Comparison of ENCODE assay signal across 25 mouse cellular contexts in the genomic region with DNA sequence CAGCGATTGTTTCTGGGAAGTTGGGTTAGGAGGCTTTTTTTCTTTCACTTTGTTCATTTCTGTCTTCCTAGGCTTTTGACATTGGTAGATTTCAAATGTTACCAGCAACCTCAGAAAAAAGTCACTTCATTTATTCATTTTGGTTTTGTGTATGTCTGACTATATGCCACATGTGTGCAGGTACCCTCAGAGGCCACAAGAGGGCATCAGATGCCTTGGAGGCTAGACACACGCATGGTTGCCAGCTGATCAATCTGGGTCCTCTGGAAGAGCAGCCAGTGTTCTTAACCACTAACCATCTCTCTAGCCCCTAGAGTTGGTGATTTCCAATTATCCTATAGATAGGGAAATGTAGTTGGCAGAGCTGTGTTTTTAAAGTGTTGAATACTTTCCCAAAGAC. TPM values are rescaled to one million over a fixed set of nuclear protein-coding genes. Genes with fewer than 3 reads are reported as not detected.
DNase-seq lines count a peak whose midpoint lies in the region; ATAC-seq and TF ChIP-seq lines count a peak whose summit lies in the region.
"Had no signal": no experiment of that assay in that cellular context is flagged by ENCODE, and none has a peak within 500 bp of the region (broad histone marks: within the 10 kb centered on the region; RNA-seq: fewer than 3 reads in every experiment).

No protein-coding gene starts in this region.

- H3K9ac ChIP-seq in hindbrain, postnatal 0 days (replicated peaks; ENCODE audit: low read length): no peak overlapping the region
- H3K9ac ChIP-seq in hindbrain, embryonic 16.5 days (ENCODE audit: low read depth, low read length): no peak overlapping the region
- H3K9ac ChIP-seq in liver, postnatal 0 days (replicated peaks): no peak overlapping the region
- H3K9ac ChIP-seq in liver, embryonic 12.5 days: no peak overlapping the region
- no peak overlapping the region for H3K9ac ChIP-seq in heart, embryonic 12.5 days
- H3K9ac ChIP-seq: forebrain, embryonic 15.5 days; hindbrain, embryonic 12.5 days; liver, embryonic 15.5 days; midbrain, embryonic 13.5 days; neural tube, embryonic 15.5 days had no signal

- no peak for DNase-seq in hindbrain, postnatal 0 days (ENCODE audit: low spot score)
- no peak for DNase-seq in liver, postnatal 0 days
- DNase-seq in R1 (ENCODE audit: low read depth, low spot score): peak; percentile 58
- DNase-seq in layer of hippocampus, adult 9-10 months (ENCODE audit: low spot score): no peak
- DNase-seq: adrenal gland, postnatal 14 days; cerebellum, adult 18-20 months; heart, adult 11 months; heart, postnatal 10 days; kidney, adult 11 months; kidney, postnatal 25 days; thymus, postnatal 4 days had no signal

- H3K36me3 ChIP-seq in hindbrain, postnatal 0 days (ENCODE audit: insufficient read depth, low read length): peaks cover 11% of the 10 kb centered on the region; the same call in 1 of the 2 replicates
- no peaks in the 10 kb centered on the region; the same call in 1 of the 2 replicates for H3K36me3 ChIP-seq in hindbrain, embryonic 16.5 days (ENCODE audit: control insufficient read depth, insufficient read depth, low read length)
- H3K36me3 ChIP-seq in liver, postnatal 0 days (replicated peaks; ENCODE audit: insufficient read depth, low read length): 0 out of 2 replicates have a peak, but pooled peaks cover 7% of the 10 kb centered on the region
- H3K36me3 ChIP-seq in liver, embryonic 12.5 days: peaks cover 5% of the 10 kb centered on the region; the same call in 1 of the 2 replicates
- peaks cover 7% of the 10 kb centered on the region; the same call in 1 of the 2 replicates for H3K36me3 ChIP-seq in E14TG2a.4 (ENCODE audit: insufficient read depth, low read length)
- peaks cover 11% of the 10 kb centered on the region for H3K36me3 ChIP-seq in heart, embryonic 12.5 days
- H3K36me3 ChIP-seq: forebrain, embryonic 15.5 days; liver, embryonic 15.5 days; neural tube, embryonic 15.5 days had no signal

- no peak for ATAC-seq in hindbrain, postnatal 0 days
- ATAC-seq in hindbrain, embryonic 16.5 days: no peak
- no peak for ATAC-seq in liver, postnatal 0 days
- no peak for ATAC-seq in liver, embryonic 12.5 days
- ATAC-seq in heart, embryonic 12.5 days (ENCODE audit: insufficient number of reproducible peaks, low FRiP score): no peak
- ATAC-seq: activated CD4-positive, CD25-positive, alpha-beta regulatory T cell, adult 4 months; forebrain, embryonic 15.5 days; midbrain, embryonic 13.5 days had no signal

- H3K4me1 ChIP-seq in hindbrain, postnatal 0 days (ENCODE audit: insufficient read depth, low read length): peaks cover 8% of the 10 kb centered on the region
- peaks cover 10% of the 10 kb centered on the region for H3K4me1 ChIP-seq in hindbrain, embryonic 16.5 days (ENCODE audit: control insufficient read depth, insufficient read depth, low read depth, low read length)
- no peaks in the 10 kb centered on the region; the same call in 1 of the 2 replicates for H3K4me1 ChIP-seq in liver, postnatal 0 days (ENCODE audit: insufficient read depth)
- H3K4me1 ChIP-seq in liver, embryonic 12.5 days: no peaks in the 10 kb centered on the region
- H3K4me1 ChIP-seq in E14TG2a.4 (replicated peaks; ENCODE audit: low read depth, low read length): peaks cover 9% of the 10 kb centered on the region
- no peaks in the 10 kb centered on the region for H3K4me1 ChIP-seq in heart, embryonic 12.5 days (replicated peaks)
- H3K4me1 ChIP-seq: liver, embryonic 15.5 days had no signal

- no peak overlapping the region for H3K27ac ChIP-seq in hindbrain, postnatal 0 days
- no peak overlapping the region for H3K27ac ChIP-seq in hindbrain, embryonic 16.5 days (ENCODE audit: low read depth, low read length)
- no peak overlapping the region for H3K27ac ChIP-seq in liver, postnatal 0 days (ENCODE audit: low read depth)
- no peak overlapping the region for H3K27ac ChIP-seq in liver, embryonic 12.5 days
- no peak overlapping the region for H3K27ac ChIP-seq in heart, embryonic 12.5 days (ENCODE audit: poor library complexity, severe bottlenecking)
- H3K27ac ChIP-seq: forebrain, embryonic 15.5 days; hindbrain, embryonic 12.5 days; liver, embryonic 15.5 days; midbrain, embryonic 13.5 days; neural tube, embryonic 15.5 days had no signal

- H3K27me3 ChIP-seq in hindbrain, postnatal 0 days (ENCODE audit: insufficient read depth, low read length): no peaks in the 10 kb centered on the region
- H3K27me3 ChIP-seq in hindbrain, embryonic 16.5 days (replicated peaks; ENCODE audit: control insufficient read depth, insufficient read depth, low read length): no peaks in the 10 kb centered on the region
- no peaks in the 10 kb centered on the region for H3K27me3 ChIP-seq in liver, postnatal 0 days (ENCODE audit: insufficient read depth, low read length)
- no peaks in the 10 kb centered on the region for H3K27me3 ChIP-seq in liver, embryonic 12.5 days (replicated peaks)
- H3K27me3 ChIP-seq in E14TG2a.4 (ENCODE audit: insufficient read depth, low read length): no peaks in the 10 kb centered on the region
- no peaks in the 10 kb centered on the region for H3K27me3 ChIP-seq in heart, embryonic 12.5 days (replicated peaks)
- H3K27me3 ChIP-seq: forebrain, embryonic 15.5 days; hindbrain, embryonic 12.5 days; liver, embryonic 15.5 days; midbrain, embryonic 13.5 days; neural tube, embryonic 15.5 days had no signal

- no peak overlapping the region for H3K4me3 ChIP-seq in hindbrain, postnatal 0 days (ENCODE audit: low read length)
- H3K4me3 ChIP-seq in hindbrain, embryonic 16.5 days (ENCODE audit: low read length): no peak overlapping the region
- no peak overlapping the region for H3K4me3 ChIP-seq in liver, postnatal 0 days (ENCODE audit: low read depth, low read length)
- no peak overlapping the region for H3K4me3 ChIP-seq in liver, embryonic 12.5 days
- no peak overlapping the region for H3K4me3 ChIP-seq in E14TG2a.4 (replicated peaks; ENCODE audit: low read length)
- H3K4me3 ChIP-seq in heart, embryonic 12.5 days: no peak overlapping the region
- H3K4me3 ChIP-seq: erythroblast, embryonic 14.5 days; forebrain, embryonic 15.5 days; hindbrain, embryonic 12.5 days; liver, embryonic 15.5 days; midbrain, embryonic 13.5 days; myocyte; neural tube, embryonic 15.5 days had no signal

- no peaks in the 10 kb centered on the region for H3K9me3 ChIP-seq in hindbrain, postnatal 0 days (ENCODE audit: low read length)
- H3K9me3 ChIP-seq in hindbrain, embryonic 16.5 days (ENCODE audit: control insufficient read depth, low read length): no peaks in the 10 kb centered on the region
- peaks cover 4% of the 10 kb centered on the region; the same call in 1 of the 2 replicates for H3K9me3 ChIP-seq in liver, postnatal 0 days (ENCODE audit: low read length)
- H3K9me3 ChIP-seq in liver, embryonic 12.5 days (replicated peaks): 0 out of 2 replicates have a peak, but pooled peaks cover 6% of the 10 kb centered on the region
- H3K9me3 ChIP-seq in E14TG2a.4 (ENCODE audit: low read length): no peaks in the 10 kb centered on the region
- H3K9me3 ChIP-seq in heart, embryonic 12.5 days (replicated peaks): peaks cover 7% of the 10 kb centered on the region
- H3K9me3 ChIP-seq: forebrain, embryonic 15.5 days; hindbrain, embryonic 12.5 days; liver, embryonic 15.5 days; midbrain, embryonic 13.5 days; neural tube, embryonic 15.5 days had no signal

- H3K4me2 ChIP-seq in hindbrain, postnatal 0 days (ENCODE audit: low read depth, low read length): no peak overlapping the region
- no peak overlapping the region for H3K4me2 ChIP-seq in hindbrain, embryonic 16.5 days (ENCODE audit: low read length)
- no peak overlapping the region for H3K4me2 ChIP-seq in liver, postnatal 0 days (ENCODE audit: low read depth, low read length)
- H3K4me2 ChIP-seq in liver, embryonic 12.5 days: no peak overlapping the region
- H3K4me2 ChIP-seq in heart, embryonic 12.5 days: no peak overlapping the region
- H3K4me2 ChIP-seq: forebrain, embryonic 15.5 days; hindbrain, embryonic 12.5 days; liver, embryonic 15.5 days; midbrain, embryonic 13.5 days; neural tube, embryonic 15.5 days had no signal

- TF ChIP-seq EP300 in liver, postnatal 0 days (IDR thresholded peaks at IDR 0.05; ENCODE audit: low read depth): no peak

- 94% methylated on average over 2 of the region's 2 CpGs for WGBS in hindbrain, postnatal 0 days
- WGBS in hindbrain, embryonic 16.5 days: 93% methylated on average over 2 of the region's 2 CpGs
- WGBS in liver, postnatal 0 days (ENCODE audit: insufficient replicate concordance): 92% methylated on average over 2 of the region's 2 CpGs
- 72% methylated on average over 2 of the region's 2 CpGs for WGBS in liver, embryonic 12.5 days (ENCODE audit: insufficient replicate concordance)
- 86% methylated on average over 2 of the region's 2 CpGs for WGBS in heart, embryonic 12.5 days

- TF ChIP-seq CTCF in hindbrain, postnatal 0 days (IDR thresholded peaks at IDR 0.05; ENCODE audit: low read depth): peak; percentile 35; the same call in 1 of the 2 replicates
- TF ChIP-seq CTCF in liver, postnatal 0 days (IDR thresholded peaks at IDR 0.05; ENCODE audit: low read depth): peak; percentile 26
- TF ChIP-seq CTCF in E14TG2a.4 (conservative IDR thresholded peaks at IDR 0.05; ENCODE audit: low read length): peak; percentile 90

RNA-seq across cellular contexts. Expression of a gene that starts 42.6 kb away (rescaled TPM):
- 18.8 and 29.4 TPM in 2 replicates for total RNA-seq in hindbrain, postnatal 0 days (2014; rRNA removed)
- 43.3 and 45.8 TPM in 2 replicates for polyA plus RNA-seq in hindbrain, postnatal 0 days (2015; fragmentation: Nextera tagmentation; extraction: Ambion mirVana)
- polyA plus RNA-seq in hindbrain, embryonic 16.5 days (2015; fragmentation: Nextera tagmentation; extraction: Ambion mirVana): 27.1 and 32.9 TPM in 2 replicates
- not detected in 2 replicates for polyA plus RNA-seq in liver, postnatal 0 days (2015; fragmentation: Nextera tagmentation; extraction: Ambion mirVana)
- 0.35 TPM in 1 of 2 replicates, not detected in the other for polyA plus RNA-seq in liver, embryonic 12.5 days (2016; fragmentation: Nextera tagmentation; extraction: Ambion mirVana)
- not detected in 2 replicates for polyA plus RNA-seq in heart, embryonic 12.5 days (2016; fragmentation: Nextera tagmentation; extraction: Ambion mirVana)
- total RNA-seq: common myeloid progenitor, adult 5-6 weeks; gastrocnemius, adult 18-20 months had no signal
- polyA plus RNA-seq: activated CD4-positive, CD25-positive, alpha-beta regulatory T cell, adult 4 months; erythroblast, embryonic 14.5 days had no signal

Comparison
In these comparisons a context has a peak if more than half of its experiments do, and no peak if none do; other contexts are left out.
1. CTCF ChIP-seq: peak in every context shown above with its lines; median percentile 90 in E14TG2a.4; 35 in hindbrain, postnatal 0 days; 26 in liver, postnatal 0 days.
2. RNA of a gene that starts 42.6 kb away (polyA plus RNA-seq): 43.3 to 45.8 TPM in hindbrain, postnatal 0 days and 27.1 to 32.9 TPM in hindbrain, embryonic 16.5 days; 0.35 TPM in liver, embryonic 12.5 days, not detected in heart, embryonic 12.5 days and not detected in liver, postnatal 0 days; every median in the first group is over 10 times any median in the second.